Mouse (Mus musculus) kidney, adult 11 months (tissue): ENCODE measurements around the gene Tpst1.
A peak's percentile ranks its signal among the peaks of the same experiment; 100 is the strongest.

ENCODE experiments used
- DNase-seq: peaks from one replicate; pipeline ENCODE4 v3.0.0; 2022

Gene Tpst1

GRCm38 (mm10) chr5:130052955-130053354 lies 20.2 kb upstream of the Tpst1 start:
- DNase-seq, result no peak

- no peak for DNase-seq
Measured at GRCm38 (mm10) chr5:130055688-130056087, 17.4 kb upstream of the Tpst1 start.

GRCm38 (mm10) chr5:130056303-130056702 lies 16.8 kb upstream of the Tpst1 start:
- no peak for DNase-seq

DNA sequence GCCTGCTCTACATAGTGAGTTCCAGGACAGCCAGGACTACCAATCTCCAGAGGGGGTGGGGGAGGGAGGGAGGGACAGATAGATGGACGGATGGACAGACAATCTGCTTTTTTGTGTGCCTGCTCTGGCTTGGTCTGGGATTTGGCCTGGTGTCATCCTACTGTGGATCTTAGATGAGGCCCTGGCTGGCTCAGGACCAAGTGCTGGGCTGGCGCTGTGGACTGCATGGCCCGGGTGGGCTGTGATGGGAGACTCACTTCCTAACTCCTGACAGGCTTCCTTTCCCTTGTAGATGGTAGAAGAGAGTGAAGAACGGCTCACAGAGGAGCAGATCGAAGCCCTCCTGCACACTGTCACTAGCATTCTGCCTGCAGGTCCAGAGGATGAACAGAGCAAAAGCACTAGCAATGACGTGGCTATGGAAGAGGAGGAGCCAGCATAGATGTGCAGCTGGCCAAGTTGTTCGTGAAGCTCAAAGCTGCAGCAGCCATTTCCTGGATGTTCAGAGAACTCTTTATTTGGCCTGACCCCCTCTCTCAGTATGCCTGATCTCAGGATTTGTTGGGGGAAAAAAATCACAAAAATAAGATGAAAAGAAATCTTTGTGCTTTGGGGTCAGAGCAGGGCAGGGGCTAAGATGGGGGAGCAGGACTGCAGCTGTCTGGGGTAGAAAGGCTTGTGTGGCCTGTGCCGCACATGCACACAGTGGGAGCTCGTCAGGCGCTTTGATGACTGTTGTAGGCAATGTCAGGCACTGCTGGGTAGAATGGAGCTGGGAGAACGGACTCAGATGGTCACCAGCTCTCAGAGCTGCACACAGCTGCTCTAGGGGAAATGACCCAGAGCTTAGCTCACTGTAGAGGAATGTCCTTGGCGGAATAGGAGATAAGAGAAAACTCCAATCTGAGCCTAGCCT lies 13.5 kb upstream of the Tpst1 start:
- no peak for DNase-seq

DNA sequence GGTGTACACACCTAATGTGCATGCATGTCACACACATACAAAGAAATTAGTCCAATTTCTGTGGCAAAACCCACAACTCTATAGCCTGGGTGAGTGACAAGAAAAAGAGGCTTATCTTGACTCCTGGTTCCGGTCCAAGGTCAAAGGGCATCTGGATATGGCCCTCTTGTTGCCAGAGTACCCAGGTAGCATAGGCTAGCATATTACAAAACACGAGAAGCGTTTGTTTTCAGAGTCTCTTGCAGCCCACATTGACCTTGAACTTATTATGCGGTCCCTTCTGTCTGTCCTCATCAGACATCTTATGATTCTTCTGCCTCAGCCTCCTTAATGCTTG lies 12.8 kb upstream of the Tpst1 start:
- no peak for DNase-seq

- no peak for DNase-seq
Measured at GRCm38 (mm10) chr5:130062096-130062495, 11.0 kb upstream of the Tpst1 start.

- no peak for DNase-seq
Measured at GRCm38 (mm10) chr5:130063760-130064159, 9.4 kb upstream of the Tpst1 start.

DNA sequence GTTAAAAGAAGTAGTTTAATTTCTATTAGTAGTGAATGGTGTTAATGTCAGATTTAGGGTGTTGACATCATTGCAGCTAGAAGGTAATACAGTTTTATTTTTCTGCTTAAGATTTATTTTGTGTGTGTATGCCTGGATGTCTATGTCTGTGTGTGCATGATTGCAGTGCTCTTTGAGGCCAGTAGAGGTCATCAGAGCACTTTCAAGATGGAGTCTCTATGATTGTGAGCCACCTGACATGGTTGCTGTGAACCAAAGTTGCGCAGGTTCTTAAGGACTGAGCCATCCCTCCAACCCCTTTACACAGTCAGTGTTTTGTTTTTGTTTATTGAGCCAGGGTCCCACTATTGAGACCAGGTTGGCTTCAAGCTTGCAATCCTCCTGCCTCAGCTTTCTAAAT lies 7.5 kb upstream of the Tpst1 start:
- DNase-seq, result no peak

- no peak for DNase-seq
Measured at GRCm38 (mm10) chr5:130067841-130068264, 5.3 kb upstream of the Tpst1 start.

GRCm38 (mm10) chr5:130074491-130074890 lies 1.4 kb downstream of the Tpst1 start:
- no peak for DNase-seq

- DNase-seq, result no peak
Measured at GRCm38 (mm10) chr5:130076396-130076795, 3.3 kb downstream of the Tpst1 start.

DNA sequence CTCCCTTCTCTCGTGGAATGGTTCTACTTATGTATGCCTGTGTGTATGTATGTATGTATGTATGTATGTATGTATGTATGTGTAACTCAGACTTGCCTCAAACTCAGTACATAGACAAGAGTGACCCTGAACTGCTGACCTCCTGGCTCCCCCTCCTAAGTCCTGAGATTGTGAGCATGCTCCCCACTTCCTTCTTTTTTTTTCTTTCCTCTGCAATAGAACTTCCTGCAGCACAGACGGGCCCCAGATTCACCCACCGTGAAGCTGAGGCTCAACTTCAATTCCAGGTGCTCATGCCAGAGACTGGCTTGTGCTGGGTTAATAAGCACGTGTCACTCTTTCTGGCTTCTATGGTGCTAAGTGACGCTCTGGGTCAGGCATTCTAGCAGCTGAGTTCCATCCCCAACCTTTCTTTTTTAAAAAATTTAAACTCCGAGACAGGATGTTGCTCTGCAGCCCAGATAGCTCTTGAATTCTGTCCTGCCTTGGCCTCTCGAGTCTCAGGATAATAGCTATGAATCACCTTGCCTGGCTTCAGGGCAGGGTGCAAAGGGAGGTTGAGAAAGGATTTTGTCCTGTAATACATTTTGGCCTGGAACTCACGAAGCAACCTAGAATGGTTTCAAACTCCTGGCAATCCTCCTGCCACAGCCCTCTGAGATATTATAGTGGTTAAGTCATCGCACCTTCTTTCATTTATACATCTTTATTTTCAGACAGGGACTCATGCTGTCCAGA lies 5.1 kb downstream of the Tpst1 start:
- no peak for DNase-seq

DNA sequence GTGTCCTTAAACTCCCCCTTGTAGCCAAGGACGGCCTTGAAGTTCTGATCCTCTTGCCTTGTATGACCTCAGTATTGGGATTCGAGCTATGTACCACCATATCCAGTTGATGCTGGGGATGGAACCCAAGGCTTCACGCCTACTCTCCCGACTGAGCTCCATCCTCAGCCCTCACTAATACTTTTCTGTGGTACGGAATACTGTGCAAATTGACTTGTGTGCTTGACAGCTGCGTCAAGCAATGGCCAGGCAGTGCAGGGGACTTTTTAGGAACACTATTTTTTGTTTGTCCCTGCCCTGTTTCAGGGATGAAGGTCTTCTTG lies 5.7 kb downstream of the Tpst1 start:
- DNase-seq, result no peak

DNA sequence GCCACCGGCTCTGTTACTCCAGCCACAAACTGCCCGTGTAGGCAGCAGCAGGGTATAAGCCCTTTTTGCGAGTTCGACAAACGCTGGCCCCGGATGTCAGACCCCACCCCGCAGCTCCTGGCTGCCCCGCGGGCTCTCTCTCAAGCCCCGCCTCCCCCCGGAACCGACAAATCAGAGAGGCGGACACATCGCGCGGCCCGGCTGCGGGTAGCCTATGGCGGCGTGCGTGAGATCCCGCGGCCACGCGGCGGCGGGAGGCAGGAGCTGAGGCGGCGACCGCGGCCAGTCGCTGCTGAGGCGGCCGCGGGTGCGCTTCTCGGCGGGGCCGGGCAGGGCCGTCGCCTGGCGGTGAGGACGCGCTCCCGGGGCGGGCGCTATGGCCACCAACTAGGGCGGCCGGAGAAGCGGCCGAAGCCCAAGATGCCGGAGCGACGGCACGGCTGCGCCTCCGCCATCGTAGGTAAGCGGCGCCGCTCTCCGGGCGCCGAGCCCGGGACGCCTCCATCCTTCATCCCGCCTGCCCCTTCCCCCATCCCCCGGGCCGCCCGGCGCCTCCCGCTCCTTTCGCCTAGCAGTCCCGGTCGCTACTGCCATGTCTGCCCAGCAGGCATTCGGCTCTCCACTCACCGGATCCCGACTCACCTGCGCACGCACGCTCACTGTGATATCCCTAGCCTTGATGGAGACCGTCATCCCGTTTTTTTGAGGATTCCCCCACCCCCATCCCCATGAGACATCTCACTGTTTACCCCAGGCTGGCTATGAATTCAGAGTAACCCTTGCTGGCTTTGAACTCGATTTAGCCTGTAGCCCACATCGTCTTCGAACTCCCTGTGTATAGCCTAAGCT lies 6.3 kb downstream of the Tpst1 start:
- DNase-seq, result peak; percentile 86

GRCm38 (mm10) chr5:130080051-130080681 lies 7.0 kb downstream of the Tpst1 start:
- DNase-seq, result no peak

DNA sequence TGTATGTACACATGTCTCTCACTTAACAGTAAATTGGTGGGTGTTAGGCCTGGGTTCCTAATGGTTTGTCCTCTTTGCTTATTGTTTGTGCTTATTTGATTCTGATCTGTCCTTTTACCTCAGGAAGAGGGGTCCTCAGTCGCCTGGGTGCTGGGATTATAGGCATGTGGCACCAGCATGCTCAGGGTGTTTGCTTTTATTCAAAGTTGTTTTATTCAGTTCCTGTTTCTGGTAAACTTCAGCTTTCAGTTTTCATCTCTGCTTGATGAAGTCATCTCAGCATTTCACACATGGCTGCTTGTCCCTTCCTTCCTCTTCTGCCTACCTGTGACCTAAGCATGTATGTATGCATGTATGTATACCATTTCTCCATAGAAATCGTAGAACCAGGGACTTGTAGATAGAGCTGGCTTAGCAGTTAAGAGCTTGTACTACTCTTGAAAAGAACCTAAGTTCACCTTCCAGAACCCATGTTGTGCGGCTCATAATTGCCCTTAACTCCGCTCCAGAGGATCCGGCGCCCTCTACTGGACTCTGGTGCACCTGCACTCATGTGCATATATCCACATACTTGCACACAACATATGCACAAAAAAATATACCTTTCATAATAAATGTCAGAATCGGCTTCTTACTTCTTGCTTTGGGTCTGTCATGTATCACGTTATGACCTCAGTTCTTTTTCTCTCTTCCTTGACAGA lies 8.2 kb downstream of the Tpst1 start:
- DNase-seq, result no peak

- no peak for DNase-seq
Measured at GRCm38 (mm10) chr5:130082431-130082830, 9.3 kb downstream of the Tpst1 start.

DNA sequence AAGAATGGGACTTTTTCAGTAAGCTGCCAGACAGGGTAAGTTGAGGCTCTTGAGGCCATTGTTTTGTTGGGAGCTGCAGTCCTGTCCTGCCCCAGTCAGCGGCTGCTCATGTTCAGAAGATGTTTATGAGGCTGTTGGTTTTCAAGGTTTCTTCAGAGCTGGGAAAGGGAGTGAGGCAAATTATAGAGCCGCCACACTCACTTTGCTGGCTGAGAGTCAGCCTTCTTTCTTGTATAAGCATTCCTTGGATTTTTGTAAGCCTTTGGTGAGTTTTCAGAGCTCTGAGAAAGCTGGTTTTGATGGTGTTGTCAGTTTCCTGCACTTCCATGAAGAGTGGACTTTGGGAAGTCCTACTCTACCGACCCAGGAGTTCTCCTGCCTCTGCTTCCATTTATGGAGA lies 11.1 kb downstream of the Tpst1 start:
- DNase-seq, result no peak

- DNase-seq, result no peak
Measured at GRCm38 (mm10) chr5:130088008-130088407, 14.9 kb downstream of the Tpst1 start.

- DNase-seq, result no peak
Measured at GRCm38 (mm10) chr5:130088612-130089011, 15.5 kb downstream of the Tpst1 start.

- DNase-seq, result no peak
Measured at GRCm38 (mm10) chr5:130089177-130089576, 16.1 kb downstream of the Tpst1 start.
